Mouse (Mus musculus): ENCODE results near the gene Nisch. TPM values are rescaled to one million over a fixed set of nuclear protein-coding genes. Genes with fewer than 3 reads are reported as not detected.

Gene Nisch
- total and polyA plus RNA-seq, 2 experiments: 66.7 to 152 TPM

DNA sequence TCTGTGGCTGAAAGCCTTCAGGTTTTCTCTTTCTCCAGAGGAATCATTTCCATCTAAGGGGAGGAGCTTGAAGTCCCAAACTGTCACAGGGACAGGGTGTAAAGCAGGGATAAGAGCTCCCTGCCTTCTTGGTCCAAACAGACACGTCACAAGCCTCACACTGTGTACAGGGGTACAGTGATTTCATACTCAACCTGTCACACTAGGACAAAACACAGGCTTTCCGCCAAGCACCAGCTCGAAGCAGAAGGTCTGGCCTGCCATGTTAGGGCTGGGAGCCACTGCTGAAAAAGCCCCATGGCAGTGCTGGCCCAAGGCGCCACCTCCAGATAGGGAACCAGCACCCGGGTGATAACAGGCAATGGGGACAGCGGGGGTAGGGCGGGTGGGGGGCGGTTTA, 52.7 kb downstream of the Nisch start:
- no peak for TF ChIP-seq POLR2A (IDR thresholded peaks at IDR 0.05; ENCODE audit: extremely low read depth, insufficient read depth, low read length)
- no peak for TF ChIP-seq CTCF (IDR thresholded peaks at IDR 0.05; ENCODE audit: low read depth, low read length)
- 78% methylated on average over 8 of the region's 8 CpGs for WGBS
- H3K4me3 ChIP-seq (ENCODE audit: insufficient read depth, low read depth, low read length): no peak overlapping the region
- no peak for DNase-seq (ENCODE audit: extremely low read depth, low read depth, low spot score)
- peaks cover 9% of the 10 kb centered on the region for H3K4me1 ChIP-seq (ENCODE audit: control insufficient read depth, insufficient read depth, low read length)
- no peak overlapping the region for H3K27ac ChIP-seq (replicated peaks; ENCODE audit: insufficient read depth, low read depth, low read length)
- H3K36me3 ChIP-seq (ENCODE audit: control insufficient read depth, insufficient read depth, low read length): no peaks in the 10 kb centered on the region
- no peaks in the 10 kb centered on the region for H3K79me2 ChIP-seq (ENCODE audit: control insufficient read depth, insufficient read depth, low read length)
- no peaks in the 10 kb centered on the region for H3K27me3 ChIP-seq (ENCODE audit: control insufficient read depth, insufficient read depth, low read length)
- no peak overlapping the region for H3K9ac ChIP-seq (ENCODE audit: low read depth, low read length)

DNA sequence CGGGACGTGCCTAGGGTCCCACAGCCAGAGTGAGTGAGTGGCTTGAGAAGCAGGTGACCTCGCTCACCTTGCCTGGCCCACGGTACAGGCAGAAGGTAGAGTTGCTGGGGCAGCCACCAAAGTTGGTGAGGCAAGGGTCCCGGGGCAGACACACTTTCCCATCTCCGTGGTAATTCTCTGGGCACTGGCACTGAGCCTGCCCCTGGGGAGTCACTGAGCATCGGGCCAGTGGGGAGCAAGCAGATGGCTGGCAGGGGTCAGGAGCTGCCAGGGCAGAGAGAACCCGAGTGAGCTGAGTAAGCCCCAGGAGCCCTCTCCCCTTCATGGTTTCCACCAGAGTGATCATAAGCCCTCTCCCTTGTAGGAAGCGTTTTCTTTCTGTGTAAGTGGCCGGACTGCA, 55.1 kb downstream of the Nisch start:
- H3K4me3 ChIP-seq (ENCODE audit: insufficient read depth, low read depth, low read length): no peak overlapping the region
- no peak overlapping the region for H3K9ac ChIP-seq (ENCODE audit: low read depth, low read length)
- H3K4me1 ChIP-seq (ENCODE audit: control insufficient read depth, insufficient read depth, low read length): peaks cover 9% of the 10 kb centered on the region
- no peak for DNase-seq (ENCODE audit: extremely low read depth, low read depth, low spot score)
- no peak for TF ChIP-seq POLR2A (IDR thresholded peaks at IDR 0.05; ENCODE audit: extremely low read depth, insufficient read depth, low read length)
- TF ChIP-seq CTCF (IDR thresholded peaks at IDR 0.05; ENCODE audit: low read depth, low read length): no peak
- no peak overlapping the region for H3K27ac ChIP-seq (replicated peaks; ENCODE audit: insufficient read depth, low read depth, low read length)
- no peaks in the 10 kb centered on the region for H3K79me2 ChIP-seq (ENCODE audit: control insufficient read depth, insufficient read depth, low read length)
- WGBS: 60% methylated on average over 10 of the region's 10 CpGs
- H3K27me3 ChIP-seq (ENCODE audit: control insufficient read depth, insufficient read depth, low read length): no peaks in the 10 kb centered on the region
- H3K36me3 ChIP-seq (ENCODE audit: control insufficient read depth, insufficient read depth, low read length): no peaks in the 10 kb centered on the region

DNA sequence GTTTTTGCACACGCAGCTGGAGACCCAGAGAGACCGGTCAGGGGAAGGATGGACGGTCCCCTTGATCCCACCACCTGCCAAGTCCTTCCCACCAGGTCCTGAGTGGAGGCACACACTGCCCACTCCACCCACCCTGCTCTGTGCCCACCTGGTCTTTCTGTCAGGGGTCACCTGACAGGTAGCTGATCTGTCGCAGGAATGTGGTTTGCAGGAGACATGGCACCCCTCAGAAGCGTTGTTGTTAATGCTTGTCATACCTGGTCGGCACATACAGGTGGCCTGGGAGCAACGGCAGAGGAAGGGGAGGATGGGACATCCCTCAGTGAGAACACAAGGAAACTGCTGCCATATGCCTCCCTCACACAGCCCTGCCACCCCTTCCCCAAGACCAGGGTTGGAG, 55.6 kb downstream of the Nisch start:
- no peaks in the 10 kb centered on the region for H3K36me3 ChIP-seq (ENCODE audit: control insufficient read depth, insufficient read depth, low read length)
- H3K9ac ChIP-seq (ENCODE audit: low read depth, low read length): no peak overlapping the region
- no peak overlapping the region for H3K27ac ChIP-seq (replicated peaks; ENCODE audit: insufficient read depth, low read depth, low read length)
- no peak for DNase-seq (ENCODE audit: extremely low read depth, low read depth, low spot score)
- no peak for TF ChIP-seq POLR2A (IDR thresholded peaks at IDR 0.05; ENCODE audit: extremely low read depth, insufficient read depth, low read length)
- H3K27me3 ChIP-seq (ENCODE audit: control insufficient read depth, insufficient read depth, low read length): no peaks in the 10 kb centered on the region
- 78% methylated on average over 7 of the region's 7 CpGs for WGBS
- H3K4me3 ChIP-seq (ENCODE audit: insufficient read depth, low read depth, low read length): no peak overlapping the region
- H3K4me1 ChIP-seq (ENCODE audit: control insufficient read depth, insufficient read depth, low read length): peaks cover 9% of the 10 kb centered on the region
- H3K79me2 ChIP-seq (ENCODE audit: control insufficient read depth, insufficient read depth, low read length): no peaks in the 10 kb centered on the region

DNA sequence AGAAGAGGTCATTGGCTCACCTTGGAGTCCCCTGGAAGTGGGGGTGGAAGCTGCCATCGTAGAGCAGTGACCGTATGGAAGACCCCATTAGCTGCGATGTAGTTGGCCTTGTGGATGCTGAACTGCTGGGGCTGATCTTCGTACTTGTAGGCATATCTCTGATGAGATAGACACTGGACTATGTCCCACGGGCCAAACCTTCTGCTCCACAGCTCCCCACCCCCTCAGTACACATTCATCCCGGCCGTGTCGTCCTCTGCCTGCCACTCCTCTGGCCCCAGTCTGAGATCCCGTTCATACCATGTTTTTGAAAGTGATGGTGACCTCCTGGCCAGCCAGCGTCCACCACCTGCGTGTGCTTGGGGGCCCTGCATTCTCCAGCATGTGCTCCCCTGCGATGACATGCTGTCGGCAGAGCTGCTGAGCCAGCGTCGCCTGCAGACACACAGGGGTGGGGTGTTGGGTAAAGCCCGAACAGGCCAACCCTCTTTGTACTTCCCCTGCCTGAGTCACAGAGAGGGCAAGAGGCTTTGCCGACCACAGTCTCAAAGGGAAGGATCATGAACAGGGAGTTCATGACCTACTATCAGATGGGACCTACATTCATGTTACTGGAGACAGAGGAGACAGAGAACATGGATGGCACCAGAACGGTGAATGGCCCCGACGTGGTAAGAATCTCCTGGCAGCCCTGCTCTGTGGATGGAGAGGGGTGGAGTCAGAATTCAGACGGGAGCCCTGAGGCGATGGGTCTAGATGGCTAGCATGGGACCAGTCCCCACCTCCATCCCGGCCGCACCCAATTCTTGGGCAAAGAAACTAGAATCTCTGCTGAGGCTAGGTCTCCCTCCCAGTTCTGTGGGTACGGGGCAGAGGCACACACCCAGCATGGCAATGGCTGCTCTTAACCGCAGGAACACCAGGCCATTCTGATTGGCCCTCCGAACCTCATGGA, 56.3 kb downstream of the Nisch start:
- no peak overlapping the region for H3K27ac ChIP-seq (replicated peaks; ENCODE audit: insufficient read depth, low read depth, low read length)
- H3K27me3 ChIP-seq (ENCODE audit: control insufficient read depth, insufficient read depth, low read length): no peaks in the 10 kb centered on the region
- peak overlapping the region; percentile 46 for H3K4me3 ChIP-seq (ENCODE audit: insufficient read depth, low read depth, low read length)
- WGBS: 19% methylated on average over 27 of the region's 27 CpGs
- no peaks in the 10 kb centered on the region for H3K36me3 ChIP-seq (ENCODE audit: control insufficient read depth, insufficient read depth, low read length)
- H3K9ac ChIP-seq (ENCODE audit: low read depth, low read length): peak overlapping the region; percentile 42; the same call in 1 of the 2 replicates
- H3K79me2 ChIP-seq (ENCODE audit: control insufficient read depth, insufficient read depth, low read length): no peaks in the 10 kb centered on the region
- TF ChIP-seq CTCF (IDR thresholded peaks at IDR 0.05; ENCODE audit: low read depth, low read length): no peak
- no peak for TF ChIP-seq POLR2A (IDR thresholded peaks at IDR 0.05; ENCODE audit: extremely low read depth, insufficient read depth, low read length)
- H3K4me1 ChIP-seq (ENCODE audit: control insufficient read depth, insufficient read depth, low read length): peaks cover 9% of the 10 kb centered on the region
- peak; percentile 72 for DNase-seq (ENCODE audit: extremely low read depth, low read depth, low spot score)

DNA sequence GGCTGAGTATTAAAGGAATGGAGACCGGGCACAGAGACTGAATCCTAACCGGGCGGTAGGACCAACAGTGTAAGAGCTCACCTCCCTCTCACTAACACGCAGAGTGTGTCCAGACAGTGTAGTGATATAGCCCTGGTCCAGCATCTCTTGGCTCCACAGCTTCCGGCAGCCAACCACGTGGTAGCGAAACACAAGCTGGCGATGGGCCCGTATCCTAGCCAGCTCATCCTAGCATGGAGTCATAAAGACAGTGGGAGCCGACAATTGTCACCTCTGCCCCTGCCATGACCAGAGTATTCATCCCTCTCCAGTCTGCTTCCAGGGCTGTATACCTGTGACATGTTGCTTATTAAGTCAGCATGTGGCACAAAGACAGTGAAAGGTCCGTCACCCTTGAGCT, 71.1 kb downstream of the Nisch start:
- Histone ChIP-seq H3K9ac (ENCODE audit: low read depth, low read length) (no peak overlapping the region), H3K4me1 (ENCODE audit: control insufficient read depth, insufficient read depth, low read length) (no peaks in the 10 kb centered on the region), H3K27ac (replicated peaks; ENCODE audit: insufficient read depth, low read depth, low read length) (no peak overlapping the region), H3K4me3 (ENCODE audit: insufficient read depth, low read depth, low read length) (no peak overlapping the region), H3K36me3 (ENCODE audit: control insufficient read depth, insufficient read depth, low read length) (no peaks in the 10 kb centered on the region), H3K27me3 (ENCODE audit: control insufficient read depth, insufficient read depth, low read length) (no peaks in the 10 kb centered on the region), H3K79me2 (ENCODE audit: control insufficient read depth, insufficient read depth, low read length) (no peaks in the 10 kb centered on the region)
- WGBS: 92% methylated on average over 11 of the region's 11 CpGs
- TF ChIP-seq CTCF (IDR thresholded peaks at IDR 0.05; ENCODE audit: low read depth, low read length) (no peak), POLR2A (IDR thresholded peaks at IDR 0.05; ENCODE audit: extremely low read depth, insufficient read depth, low read length) (no peak)
- DNase-seq (ENCODE audit: extremely low read depth, low read depth, low spot score): no peak

DNA sequence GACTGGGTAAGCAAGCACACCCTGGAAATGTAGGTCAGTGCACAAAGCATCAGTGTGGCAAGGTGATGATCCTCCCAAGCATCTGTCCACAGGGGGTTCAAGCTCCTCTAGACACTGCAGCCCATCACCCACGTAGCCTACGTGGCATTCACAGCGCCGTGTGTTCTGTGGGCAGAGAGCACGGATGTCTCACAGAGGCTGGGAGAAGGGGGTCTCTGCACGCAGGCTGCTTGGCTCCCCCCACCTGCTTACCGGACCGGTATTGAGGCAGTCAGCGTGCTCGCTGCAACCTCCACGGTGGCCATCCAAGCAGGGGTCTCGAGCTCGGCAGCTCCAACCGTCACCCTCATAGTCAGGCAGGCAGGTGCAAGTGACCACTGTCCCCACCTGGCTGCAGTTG, 75.7 kb downstream of the Nisch start:
- Histone ChIP-seq H3K9ac (ENCODE audit: low read depth, low read length) (no peak overlapping the region), H3K4me3 (ENCODE audit: insufficient read depth, low read depth, low read length) (no peak overlapping the region), H3K27ac (replicated peaks; ENCODE audit: insufficient read depth, low read depth, low read length) (no peak overlapping the region), H3K36me3 (ENCODE audit: control insufficient read depth, insufficient read depth, low read length) (no peaks in the 10 kb centered on the region), H3K79me2 (ENCODE audit: control insufficient read depth, insufficient read depth, low read length) (no peaks in the 10 kb centered on the region), H3K27me3 (ENCODE audit: control insufficient read depth, insufficient read depth, low read length) (no peaks in the 10 kb centered on the region), H3K4me1 (ENCODE audit: control insufficient read depth, insufficient read depth, low read length) (no peaks in the 10 kb centered on the region)
- TF ChIP-seq CTCF (IDR thresholded peaks at IDR 0.05; ENCODE audit: low read depth, low read length): no peak
- no peak for TF ChIP-seq POLR2A (IDR thresholded peaks at IDR 0.05; ENCODE audit: extremely low read depth, insufficient read depth, low read length)
- DNase-seq (ENCODE audit: extremely low read depth, low read depth, low spot score): no peak
- 95% methylated on average over 14 of the region's 14 CpGs for WGBS

All from liver, adult 2 months (tissue).